Mouse (Mus musculus) CH12.LX (cell line): ENCODE data around the gene Yif1a. TPM values are rescaled to one million over a fixed set of nuclear protein-coding genes. Genes with fewer than 3 reads are reported as not detected.
A peak's percentile ranks its signal among the peaks of the same experiment; 100 is the strongest.
"Not testable (repeated sequence)": the region's sequence is repeated elsewhere in the genome, so short reads cannot be mapped to it uniquely, and the experiment has no call there.

Source experiments
- DNase-seq: peaks from one replicate; pipeline ENCODE4 v3.0.0-alpha.2; 2013; ENCODE audit errors: extremely low read depth
- H3K27ac ChIP-seq: 2 replicates; pipeline ENCODE4 v1.5.1; 2012; ENCODE audit warnings: low read depth, mild to moderate bottlenecking, control low read depth, moderate library complexity; ENCODE audit not compliant: insufficient read depth
- H3K27me3 ChIP-seq: replicated peaks from 2 replicates; pipeline ENCODE3; 2012; ENCODE audit warnings: inconsistent platforms
- H3K36me3 ChIP-seq, 2 experiments: replicated peaks in 1 of 2; 2 replicates each; pipeline versions ENCODE3 to v1.6.1; 2012; ENCODE audit warnings: inconsistent platforms in 1 of 2, low read length in 1 of 2, mild to moderate bottlenecking in 1 of 2, mixed read lengths in 1 of 2, moderate library complexity in 1 of 2; ENCODE audit not compliant: control insufficient read depth in 1 of 2, insufficient read depth in 1 of 2
- H3K4me1 ChIP-seq, 2 experiments: 2 replicates each; pipeline ENCODE4 v1.6.1; 2012; ENCODE audit warnings: inconsistent platforms in 1 of 2, moderate library complexity in 1 of 2; ENCODE audit not compliant: insufficient read depth in 2 of 2, control insufficient read depth in 1 of 2
- H3K4me2 ChIP-seq: 2 replicates; pipeline ENCODE4 v1.6.1; 2012; ENCODE audit warnings: low read depth, mild to moderate bottlenecking, control low read depth; ENCODE audit not compliant: poor library complexity, insufficient read depth, severe bottlenecking
- H3K4me3 ChIP-seq, 3 experiments: fragments of 150-350 bp in 1 of 3; sonication (generic) in 1 of 3; replicated peaks in 1 of 3; 2 replicates each; pipeline versions ENCODE3 to v1.5.1; 2011 to 2012; ENCODE audit warnings: low read depth in 2 of 3, low read length in 2 of 3, mild to moderate bottlenecking in 2 of 3, moderate library complexity in 2 of 3, control low read depth in 1 of 3, improper control_type of control experiment in 1 of 3, inconsistent platforms in 1 of 3, mixed read lengths in 1 of 3; ENCODE audit not compliant: poor library complexity in 1 of 3
- H3K79me2 ChIP-seq: replicated peaks from 2 replicates; pipeline ENCODE4 v1.6.1; 2012; ENCODE audit warnings: mild to moderate bottlenecking, moderate library complexity; ENCODE audit not compliant: control insufficient read depth, poor library complexity, insufficient read depth, severe bottlenecking; ENCODE audit errors: extremely low read depth
- H3K9ac ChIP-seq: 2 replicates; pipeline ENCODE4 v1.6.1; 2012; ENCODE audit warnings: low read depth, mild to moderate bottlenecking, control low read depth, moderate library complexity; ENCODE audit not compliant: insufficient read depth
- H3K9me3 ChIP-seq: replicated peaks from 2 replicates; pipeline ENCODE3; 2012; ENCODE audit warnings: low read length, inconsistent platforms, mixed read lengths
- BHLHE40 ChIP-seq: IDR thresholded peaks from 2 replicates; pipeline ENCODE4 v1.6.1; 2011; ENCODE audit warnings: mild to moderate bottlenecking, low read depth, low read length, improper control_type of control experiment
- CTCF ChIP-seq, 2 experiments: IDR thresholded peaks in 1 of 2; conservative IDR thresholded peaks in 1 of 2; 2 replicates each; pipeline ENCODE4 v1.5.1; 2011 to 2012; ENCODE audit warnings: low read depth in 2 of 2, low read length in 2 of 2, improper control_type of control experiment in 1 of 2, inconsistent platforms in 1 of 2, mild to moderate bottlenecking in 1 of 2, moderate library complexity in 1 of 2
- E2F4 ChIP-seq: IDR thresholded peaks from 2 replicates; pipeline ENCODE4 v1.6.1; 2011; ENCODE audit warnings: low read depth, low read length, improper control_type of control experiment; ENCODE audit not compliant: insufficient replicate concordance
- ELF1 ChIP-seq: IDR thresholded peaks from 2 replicates; pipeline ENCODE4 v1.6.1; 2014; ENCODE audit warnings: low read depth, mild to moderate bottlenecking, inconsistent platforms, low read length, improper control_type of control experiment
- IRF4 ChIP-seq: IDR thresholded peaks from 2 replicates; pipeline ENCODE4 v1.6.1; 2014; ENCODE audit warnings: low read depth, mild to moderate bottlenecking, inconsistent platforms, low read length, improper control_type of control experiment
- JUN ChIP-seq: IDR thresholded peaks from 2 replicates; pipeline ENCODE4 v1.6.1; 2011; ENCODE audit warnings: low read depth, mild to moderate bottlenecking, low read length, improper control_type of control experiment, moderate library complexity; ENCODE audit not compliant: insufficient read depth
- JUND ChIP-seq: conservative IDR thresholded peaks from 2 replicates; pipeline ENCODE4 v1.6.1; 2011; ENCODE audit warnings: low read depth, low read length, improper control_type of control experiment
- MAZ ChIP-seq: IDR thresholded peaks from 2 replicates; pipeline ENCODE4 v1.6.1; 2012; ENCODE audit warnings: low read depth, mild to moderate bottlenecking, inconsistent platforms, low read length, improper control_type of control experiment, moderate library complexity
- MEF2A ChIP-seq: IDR thresholded peaks from 2 replicates; pipeline ENCODE4 v1.6.1; 2014; ENCODE audit warnings: low read depth, mild to moderate bottlenecking, inconsistent platforms, low read length, improper control_type of control experiment, borderline replicate concordance
- MXI1 ChIP-seq: IDR thresholded peaks from 2 replicates; pipeline ENCODE4 v1.6.1; 2011; ENCODE audit warnings: mild to moderate bottlenecking, low read depth, low read length, improper control_type of control experiment
- PAX5 ChIP-seq: IDR thresholded peaks from 2 replicates; pipeline ENCODE4 v1.6.1; 2012; ENCODE audit warnings: low read length, inconsistent platforms, mixed read lengths
- POLR2A ChIP-seq: IDR thresholded peaks from 2 replicates; pipeline ENCODE4 v1.6.1; 2011; ENCODE audit warnings: low read depth, mild to moderate bottlenecking, improper control_type of control experiment, low read length
- POLR2AphosphoS2 ChIP-seq: IDR thresholded peaks from 2 replicates; pipeline ENCODE4 v1.6.1; 2011; ENCODE audit warnings: low read depth, low read length, improper control_type of control experiment
- USF2 ChIP-seq: conservative IDR thresholded peaks from 2 replicates; pipeline ENCODE4 v1.6.1; 2011; ENCODE audit warnings: low read depth, low read length, improper control_type of control experiment
- ZMIZ1 ChIP-seq: IDR thresholded peaks from 2 replicates; pipeline ENCODE4 v1.6.1; 2012; ENCODE audit warnings: low read depth, mild to moderate bottlenecking, inconsistent platforms, low read length, improper control_type of control experiment
- dilution Hi-C: fragments of 300-500 bp; cut with MboI; formaldehyde crosslinking; loops from 2 replicates; pipeline ENCODE4 v1.14.3; 2020; ENCODE audit warnings: low sequenced_read_pairs; ENCODE audit not compliant: extremely low pct_unique_long_range_greater_than_20kb, extremely low pct_ligation_motif_present
- in situ Hi-C: fragments of 300-500 bp; cut with MboI; formaldehyde crosslinking; loops from 3 replicates; pipeline ENCODE4 v1.14.3; 2019; ENCODE audit warnings: low sequenced_read_pairs, low pct_ligation_motif_present, low pct_unique_long_range_greater_than_20kb, mixed read lengths
- polyA plus RNA-seq: library from polyadenylated mRNA; unstranded; fragments of >175 nt; gene quantifications from 2 replicates; pipeline ENCODE4 v1.2.1, GENCODE M21; 2012; ENCODE audit warnings: low read depth; ENCODE audit not compliant: insufficient read length
- total RNA-seq, 2 experiments: library from RNA; depleted of rRNA; stranded (reverse); fragments of 300-350 nt in 1 of 2; fragments of >200 nt in 1 of 2; gene quantifications; 2 replicates each; pipeline ENCODE4 v1.2.3; 2012 to 2014

Yif1a gene
- total and polyA plus RNA-seq, 3 experiments, result 33.1 to 72.4 (median 65.0) TPM

DNA sequence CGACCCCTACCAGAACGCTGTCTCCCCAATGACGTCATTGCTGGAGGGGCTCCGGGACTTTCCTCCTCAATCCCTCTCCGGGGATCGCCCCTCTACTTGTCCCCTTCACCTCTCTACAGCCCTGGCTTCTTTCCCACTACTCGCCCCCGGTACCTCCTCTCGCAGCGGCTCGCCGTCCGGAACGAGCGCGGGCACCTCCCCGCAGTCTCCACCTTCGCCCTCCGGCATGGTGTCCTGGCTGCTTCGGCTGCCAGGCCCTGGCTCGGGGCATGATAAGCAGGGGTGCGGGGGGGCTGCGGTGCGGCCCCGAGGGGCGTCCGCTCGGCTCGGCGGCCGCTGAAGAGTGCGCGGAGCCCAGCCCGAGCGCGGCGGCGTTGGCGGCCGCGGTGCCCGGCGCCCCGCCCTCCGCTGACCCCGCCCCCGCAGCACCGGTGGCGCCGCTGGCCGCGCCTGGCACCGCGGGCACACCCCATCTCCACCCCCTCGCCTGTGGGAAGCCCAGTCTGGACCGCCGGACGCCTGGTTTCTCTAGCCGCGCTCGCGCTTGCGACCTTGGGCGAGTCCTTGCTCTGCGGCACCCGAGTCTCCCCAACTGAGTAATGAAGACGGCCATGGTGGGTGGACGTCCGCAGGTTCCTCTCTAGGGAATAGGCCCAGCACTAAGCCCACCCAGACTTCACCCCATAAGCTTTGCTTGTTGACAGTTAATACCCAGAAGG, 3.0 kb upstream of the Yif1a start, which contains the start of gene Tmem151a:
TSS of gene Tmem151a (minus strand) at position 387 of the 719 bp plus-strand sequence.
- TF ChIP-seq ZMIZ1 (no peak), PAX5 (no peak), IRF4 (no peak), JUND (no peak), MEF2A (no peak), BHLHE40 (no peak), MXI1 (no peak), E2F4 (no peak), POLR2A (no peak), ELF1 (no peak), JUN (no peak), USF2 (no peak), MAZ (no peak), POLR2AphosphoS2 (no peak)
- in situ Hi-C loops, result loop anchor here (5.0 kb wide), 1 partner anchor 43 kb away; the partner anchor contains the start of gene Brms1
- peak within 1 kb of the TSS in 1 of 3 experiments; percentile 40 for H3K4me3 ChIP-seq
- H3K27ac ChIP-seq, result no peak within 1 kb of the TSS
- H3K27me3 ChIP-seq, result peaks cover 55% of the 10 kb centered on the region
- no peaks in the 10 kb centered on the region for H3K79me2 ChIP-seq
- peak within 1 kb of the TSS; percentile 72 for H3K4me2 ChIP-seq
- dilution Hi-C loops, result no loop called here
- peaks cover 15 to 18% of the 10 kb centered on the region in 2 experiments for H3K4me1 ChIP-seq
- H3K36me3 ChIP-seq, result peaks cover 0 to 9% of the 10 kb centered on the region in 2 experiments
- H3K9ac ChIP-seq, result no peak within 1 kb of the TSS
- peaks cover 5% of the 10 kb centered on the region for H3K9me3 ChIP-seq
- no peak for DNase-seq

DNA sequence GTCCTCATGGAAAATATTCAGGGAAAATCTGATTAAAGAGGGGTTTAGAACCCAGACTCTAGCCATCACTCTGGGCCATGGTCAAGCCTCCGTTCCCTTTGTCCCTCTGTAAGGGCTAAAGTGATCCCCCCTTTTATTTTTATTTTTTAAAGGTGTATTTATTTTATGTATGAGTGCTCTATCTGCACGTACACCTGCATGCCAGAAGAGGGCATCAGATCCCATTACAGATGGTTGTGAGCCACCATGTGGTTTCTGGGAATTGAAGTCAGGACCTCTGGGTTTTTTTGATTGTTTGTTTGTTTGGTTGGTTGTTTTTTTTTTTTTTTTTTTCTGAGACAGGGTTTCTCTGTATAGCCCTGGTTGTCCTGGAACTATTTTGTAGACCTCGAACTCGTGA, 1.8 kb upstream of the Yif1a start:
- H3K79me2 ChIP-seq, H3K9me3 ChIP-seq, H3K4me2 ChIP-seq, DNase-seq, H3K9ac ChIP-seq, H3K27ac ChIP-seq, dilution Hi-C loops, H3K4me3 ChIP-seq: not testable (repeated sequence)
- Histone ChIP-seq H3K36me3 (peaks cover 12 to 21% of the 10 kb centered on the region in 2 experiments), H3K27me3 (peaks cover 42% of the 10 kb centered on the region), H3K4me1 (peaks cover 15 to 18% of the 10 kb centered on the region in 2 experiments)
- TF ChIP-seq CTCF (conservative IDR thresholded peaks at IDR 0.05 in 1 of 2, IDR thresholded peaks at IDR 0.05 in 1 of 2; ENCODE audit: low read depth in 2 of 2, low read length in 2 of 2), result peak in 1 of 2 experiments; percentile 34; a peak in 2 of 4 replicates
- in situ Hi-C loops, result loop anchor here (5.0 kb wide), 1 partner anchor 44 kb away; the partner anchor contains the start of gene Brms1
